Mouse (Mus musculus) liver (tissue): ENCODE data around the gene 4930407I10Rik.

Source experiments
- DNase-seq: peaks from one replicate; pipeline ENCODE4 v3.0.0-alpha.2; 2020; ENCODE audit warnings: mixed read lengths

4930407I10Rik gene

GRCm38 (mm10) chr15:82063909-82064308 lies 5.0 kb downstream of the 4930407I10Rik start:
- no peak for DNase-seq

GRCm38 (mm10) chr15:82065511-82065910 lies 6.6 kb downstream of the 4930407I10Rik start:
- DNase-seq, result peak; percentile 56

GRCm38 (mm10) chr15:82069898-82070297 lies 10.9 kb downstream of the 4930407I10Rik start, which contains the start of gene Mei1:
Mei1 (plus strand) TSS chr15:82069996.
- no peak for DNase-seq

- no peak for DNase-seq
Measured at GRCm38 (mm10) chr15:82071816-82072469, 13.0 kb downstream of the 4930407I10Rik start.

GRCm38 (mm10) chr15:82073490-82073889 lies 14.5 kb downstream of the 4930407I10Rik start:
- DNase-seq, result no peak

- no peak for DNase-seq
Measured at GRCm38 (mm10) chr15:82079883-82080282, 20.9 kb downstream of the 4930407I10Rik start.

GRCm38 (mm10) chr15:82081161-82081560 lies 22.2 kb downstream of the 4930407I10Rik start:
- peak; percentile 23 for DNase-seq

GRCm38 (mm10) chr15:82085606-82086005 lies 26.7 kb downstream of the 4930407I10Rik start:
- no peak for DNase-seq

- DNase-seq, result no peak
Measured at GRCm38 (mm10) chr15:82086131-82086530, 27.2 kb downstream of the 4930407I10Rik start.

- no peak for DNase-seq
Measured at GRCm38 (mm10) chr15:82087266-82087665, 28.3 kb downstream of the 4930407I10Rik start.

GRCm38 (mm10) chr15:82091061-82091460 lies 32.1 kb downstream of the 4930407I10Rik start:
- DNase-seq, result no peak

- DNase-seq, result peak; percentile 52
Measured at GRCm38 (mm10) chr15:82106953-82107555, 48.1 kb downstream of the 4930407I10Rik start.
